Mouse (Mus musculus) limb, embryonic 14.5 days (tissue): Measurements from ENCODE around the gene Gga1. TPM values are rescaled to one million over a fixed set of nuclear protein-coding genes. Genes with fewer than 3 reads are reported as not detected.

Experiments used
- ATAC-seq: fragments of 200-750 bp; cut with Nextera tagmentation; 2 replicates; pipeline ENCODE4 v1.8.0; 2017; ENCODE audit warnings: low read depth, moderate number of reproducible peaks, moderate TSS enrichment; ENCODE audit not compliant: low FRiP score
- DNase-seq: peaks from one replicate; pipeline ENCODE4 v3.0.0-alpha.2; 2015; ENCODE audit warnings: low spot score
- H3K27ac ChIP-seq: fragments of 300-500 bp; sonication (generic); replicated peaks from 2 replicates; pipeline ENCODE4 v1.5.1; 2014; ENCODE audit warnings: low read depth, mild to moderate bottlenecking, low read length, moderate library complexity, mixed read lengths
- H3K27me3 ChIP-seq: fragments of 300-500 bp; sonication (generic); 2 replicates; pipeline ENCODE4 v1.6.1; 2014; ENCODE audit warnings: low read length, mixed read lengths; ENCODE audit not compliant: control insufficient read depth, insufficient read depth
- H3K36me3 ChIP-seq: fragments of 300-500 bp; sonication (generic); 2 replicates; pipeline ENCODE4 v1.6.1; 2014; ENCODE audit warnings: mild to moderate bottlenecking, low read length, moderate library complexity, mixed read lengths; ENCODE audit not compliant: control insufficient read depth, insufficient read depth
- H3K4me1 ChIP-seq: fragments of 300-500 bp; sonication (generic); 2 replicates; pipeline ENCODE4 v1.6.1; 2014; ENCODE audit warnings: antibody characterized with exemption, low read length, mixed read lengths; ENCODE audit not compliant: control insufficient read depth, insufficient read depth
- H3K4me2 ChIP-seq: fragments of 300-500 bp; sonication (generic); replicated peaks from 2 replicates; pipeline ENCODE4 v1.6.1; 2014; ENCODE audit warnings: low read depth, mild to moderate bottlenecking, low read length, moderate library complexity; ENCODE audit not compliant: severe bottlenecking
- H3K4me3 ChIP-seq: fragments of 300-500 bp; sonication (generic); replicated peaks from 2 replicates; pipeline ENCODE4 v1.5.1; 2014; ENCODE audit warnings: low read length
- H3K9ac ChIP-seq: fragments of 300-500 bp; sonication (generic); 2 replicates; pipeline ENCODE4 v1.6.1; 2014; ENCODE audit warnings: mild to moderate bottlenecking, low read depth, low read length, moderate library complexity; ENCODE audit not compliant: severe bottlenecking
- H3K9me3 ChIP-seq: fragments of 300-500 bp; sonication (generic); 2 replicates; pipeline ENCODE4 v1.6.1; 2016; ENCODE audit warnings: low read length; ENCODE audit not compliant: control insufficient read depth
- POLR2A ChIP-seq: fragments of 200-500 bp; IDR thresholded peaks from 2 replicates; pipeline ENCODE4 v1.8.0; 2012; ENCODE audit warnings: inconsistent platforms, mild to moderate bottlenecking, moderate library complexity, borderline replicate concordance; ENCODE audit not compliant: insufficient read depth, insufficient read length; ENCODE audit errors: extremely low read depth
- WGBS: fragments of 180-500 bp; shearing (Covaris S2); extraction: QIAGEN DNeasy Blood & Tissue Kit; methylation state at CpG from one replicate; pipeline ENCODE4 v1.1.7; 2014; 5-methylcytosine and 5-hydroxymethylcytosine counted together
- polyA plus RNA-seq, 2 experiments: library from polyadenylated mRNA; depleted of rRNA in 1 of 2; stranded (reverse) in 1 of 2; unstranded in 1 of 2; fragments of >200 nt; fragmentation: Nextera tagmentation in 1 of 2; extraction: Ambion mirVana in 1 of 2; gene quantifications; 2 replicates each; pipeline versions ENCODE4 v1.2.1 to v1.2.3; 2012 to 2014

The Gga1 gene
- polyA plus RNA-seq, 2 experiments, result 43.6 to 60.6 TPM

GRCm38 (mm10) chr15:78900585-78901421 is 23.8 kb downstream of the Gga1 start:
- Histone ChIP-seq H3K4me1 (peaks cover 28% of the 10 kb centered on the region), H3K9me3 (no peaks in the 10 kb centered on the region), H3K36me3 (peaks cover 35% of the 10 kb centered on the region), H3K4me3 (peak overlapping the region; percentile 61), H3K4me2 (peak overlapping the region; percentile 82), H3K27me3 (no peaks in the 10 kb centered on the region), H3K27ac (peak overlapping the region; percentile 23), H3K9ac (peak overlapping the region; percentile 64)
- 15% methylated on average over 18 of the region's 18 CpGs for WGBS
- ATAC-seq (peak; percentile 7; the same call in 1 of the 2 replicates), DNase-seq (no peak)
- TF ChIP-seq POLR2A, result no peak

GRCm38 (mm10) chr15:78901422-78901789 is 24.4 kb downstream of the Gga1 start:
- WGBS, result 45% methylated on average over 8 of the region's 8 CpGs
- Histone ChIP-seq H3K4me3 (peak overlapping the region; percentile 61), H3K9me3 (no peaks in the 10 kb centered on the region), H3K27me3 (no peaks in the 10 kb centered on the region), H3K4me2 (peak overlapping the region; percentile 82), H3K27ac (no peak overlapping the region), H3K36me3 (peaks cover 41% of the 10 kb centered on the region), H3K4me1 (peaks cover 26% of the 10 kb centered on the region), H3K9ac (peak overlapping the region; percentile 64)
- no peak for ATAC-seq
- TF ChIP-seq POLR2A, result no peak
- DNase-seq, result no peak

GRCm38 (mm10) chr15:78903243-78903642 is 26.3 kb downstream of the Gga1 start:
- WGBS, result 10% methylated on average over 2 of the region's 2 CpGs
- H3K36me3 ChIP-seq, result peaks cover 57% of the 10 kb centered on the region

GRCm38 (mm10) chr15:78908399-78908798 is 31.4 kb downstream of the Gga1 start:
- Histone ChIP-seq H3K27me3 (no peaks in the 10 kb centered on the region), H3K36me3 (peaks cover 85% of the 10 kb centered on the region), H3K4me3 (no peak overlapping the region), H3K9ac (no peak overlapping the region), H3K4me2 (no peak overlapping the region), H3K9me3 (no peaks in the 10 kb centered on the region), H3K4me1 (0 out of 2 replicates have a peak, but pooled peaks cover 3% of the 10 kb centered on the region), H3K27ac (no peak overlapping the region)
- ATAC-seq (no peak), DNase-seq (no peak)
- TF ChIP-seq POLR2A, result no peak
- WGBS, result 72% methylated on average over 7 of the region's 7 CpGs

More at GRCm38 (mm10) chr15:78903243-78903642, 26.3 kb downstream of the Gga1 start:
- H3K9ac ChIP-seq, result no peak overlapping the region
- peaks cover 22% of the 10 kb centered on the region for H3K4me1 ChIP-seq
- no peak overlapping the region for H3K4me2 ChIP-seq
- no peak overlapping the region for H3K4me3 ChIP-seq
- ATAC-seq, result peak; percentile 27; the same call in 1 of the 2 replicates
- DNase-seq, result peak; percentile 87
- TF ChIP-seq POLR2A, result no peak
- H3K27ac ChIP-seq, result no peak overlapping the region
- H3K27me3 ChIP-seq, result no peaks in the 10 kb centered on the region
- H3K9me3 ChIP-seq, result no peaks in the 10 kb centered on the region

GRCm38 (mm10) chr15:78908982-78909381 is 32.0 kb downstream of the Gga1 start:
- Histone ChIP-seq H3K4me3 (no peak overlapping the region), H3K36me3 (peaks cover 80% of the 10 kb centered on the region), H3K27me3 (no peaks in the 10 kb centered on the region), H3K4me1 (0 out of 2 replicates have a peak, but pooled peaks cover 4% of the 10 kb centered on the region), H3K9me3 (no peaks in the 10 kb centered on the region), H3K27ac (no peak overlapping the region), H3K4me2 (no peak overlapping the region), H3K9ac (no peak overlapping the region)
- no peak for TF ChIP-seq POLR2A
- WGBS, result 89% methylated on average over 8 of the region's 8 CpGs
- ATAC-seq (no peak), DNase-seq (no peak)
